In genomic region chrX:98881085-98881484, GRCm38 (mm10) we compare ENCODE assay signal across 16 mouse cellular contexts.
"Had no signal": no experiment of that assay in that cellular context is flagged by ENCODE, and none has a peak within 500 bp of the region (broad histone marks: within the 10 kb centered on the region; RNA-seq: fewer than 3 reads in every experiment).

No protein-coding gene starts in this region.

- H3K36me3 ChIP-seq: limb, embryonic 12.5 days; midbrain, embryonic 13.5 days; neural tube, embryonic 15.5 days had no signal

- ATAC-seq: lung, postnatal 0 days; midbrain, embryonic 13.5 days had no signal

- H3K9ac ChIP-seq: limb, embryonic 12.5 days; liver, embryonic 14.5 days; midbrain, embryonic 13.5 days; neural tube, embryonic 15.5 days had no signal

- H3K4me3 ChIP-seq: left cerebral cortex, adult 2 months; limb, embryonic 12.5 days; midbrain, embryonic 13.5 days; myocyte; neural tube, embryonic 15.5 days had no signal

- H3K27ac ChIP-seq: kidney, postnatal 0 days; left cerebral cortex, adult 2 months; limb, embryonic 12.5 days; liver, embryonic 14.5 days; midbrain, embryonic 13.5 days; neural tube, embryonic 15.5 days; stomach, postnatal 0 days had no signal

- DNase-seq: kidney, adult 11 months; kidney, adult 9 months; kidney, postnatal 36 days; liver; lung, adult 18-20 months; lung, postnatal 4 days; thymus, postnatal 4 days had no signal

- H3K4me1 ChIP-seq: limb, embryonic 12.5 days; midbrain, embryonic 13.5 days; neural tube, embryonic 15.5 days had no signal

- H3K9me3 ChIP-seq: limb, embryonic 12.5 days; midbrain, embryonic 13.5 days; neural tube, embryonic 15.5 days had no signal
